Mouse (Mus musculus) thymus, postnatal 14 days (tissue): ENCODE data around the gene Epha3.

Source experiments
- DNase-seq: peaks from one replicate; pipeline ENCODE4 v3.0.0; 2021

Gene Epha3

DNA sequence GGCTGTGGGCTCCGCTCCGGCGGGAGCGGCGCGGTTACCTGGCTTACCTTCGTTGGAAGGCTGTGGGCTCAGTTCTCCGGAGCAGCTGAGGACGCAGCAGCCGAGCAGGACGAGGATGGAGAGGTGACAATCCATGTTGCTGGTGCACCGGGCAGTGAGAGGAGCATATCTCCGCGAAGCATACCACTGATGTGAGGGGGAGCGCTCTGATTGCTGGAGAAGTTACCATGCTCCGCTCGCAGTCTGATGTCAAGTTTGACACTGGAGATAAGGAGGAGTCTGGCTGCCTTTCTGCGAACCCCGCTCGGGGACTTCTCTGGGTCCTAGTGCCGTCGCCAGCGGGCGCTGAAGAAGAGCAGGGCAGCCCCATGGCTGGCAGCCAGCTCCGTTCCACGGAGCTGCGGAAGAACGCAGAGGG lies at the start of gene Epha3:
Gene Epha3 (minus strand): TSS at position 263 of the 418 bp plus-strand sequence.
- DNase-seq, result peak; percentile 23

DNA sequence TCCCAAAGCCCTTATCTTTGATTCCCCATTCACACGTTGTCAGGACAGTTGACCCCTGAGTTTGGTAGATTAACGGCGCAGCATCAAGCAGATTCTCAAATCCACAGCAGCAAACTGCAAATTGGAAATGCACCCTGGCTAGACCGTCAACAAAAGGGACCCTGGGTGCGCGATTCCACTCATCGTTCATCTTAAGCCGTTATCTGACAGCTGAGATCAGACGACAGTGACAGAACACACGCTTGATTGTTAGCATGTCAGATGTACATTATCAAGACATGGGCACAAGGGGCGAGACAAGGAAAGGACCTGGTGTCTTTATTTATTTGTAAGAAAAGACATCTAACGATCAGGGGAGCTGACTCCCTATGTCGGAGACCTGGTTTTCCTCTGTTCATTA lies 39.5 kb upstream of the Epha3 start:
- no peak for DNase-seq

DNA sequence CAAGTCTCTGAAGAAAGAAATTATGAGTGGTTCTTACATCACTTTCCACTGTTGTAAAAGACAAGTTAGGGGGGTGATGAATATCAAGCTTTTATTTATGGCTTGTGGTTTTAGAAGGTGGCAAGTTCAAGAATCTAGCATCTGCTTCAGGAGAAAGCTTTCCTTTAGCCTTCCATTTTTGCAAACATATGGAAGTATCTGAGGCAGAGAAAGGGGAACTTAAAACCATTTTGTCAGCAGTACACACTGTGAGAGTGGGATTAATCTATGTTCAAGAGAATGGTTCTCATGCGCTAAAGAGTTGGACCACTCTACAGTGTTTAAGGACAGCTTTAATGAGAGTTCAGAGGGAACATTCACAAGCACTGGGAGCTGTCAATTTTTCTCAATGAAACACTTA lies 17.2 kb upstream of the Epha3 start:
- no peak for DNase-seq

DNA sequence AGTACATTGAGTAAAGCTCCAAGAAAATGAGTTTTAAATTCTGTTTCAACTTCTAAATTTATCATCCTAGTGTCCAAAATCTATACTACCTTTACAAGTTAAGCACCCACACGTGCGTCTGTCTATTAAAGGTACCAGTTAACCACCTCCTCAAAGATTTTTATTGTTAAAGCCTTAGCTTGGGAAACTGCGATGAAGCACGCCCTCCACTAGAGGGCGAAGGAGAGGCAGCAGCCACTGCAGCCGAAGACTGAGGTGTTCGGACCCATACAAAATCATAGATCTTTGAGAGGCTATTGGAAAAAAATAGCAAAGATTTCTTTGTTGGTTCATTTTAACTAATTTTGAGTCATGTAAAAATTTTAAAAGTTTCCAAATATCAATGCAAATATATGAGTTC lies 8.3 kb upstream of the Epha3 start:
- peak; percentile 3 for DNase-seq

DNA sequence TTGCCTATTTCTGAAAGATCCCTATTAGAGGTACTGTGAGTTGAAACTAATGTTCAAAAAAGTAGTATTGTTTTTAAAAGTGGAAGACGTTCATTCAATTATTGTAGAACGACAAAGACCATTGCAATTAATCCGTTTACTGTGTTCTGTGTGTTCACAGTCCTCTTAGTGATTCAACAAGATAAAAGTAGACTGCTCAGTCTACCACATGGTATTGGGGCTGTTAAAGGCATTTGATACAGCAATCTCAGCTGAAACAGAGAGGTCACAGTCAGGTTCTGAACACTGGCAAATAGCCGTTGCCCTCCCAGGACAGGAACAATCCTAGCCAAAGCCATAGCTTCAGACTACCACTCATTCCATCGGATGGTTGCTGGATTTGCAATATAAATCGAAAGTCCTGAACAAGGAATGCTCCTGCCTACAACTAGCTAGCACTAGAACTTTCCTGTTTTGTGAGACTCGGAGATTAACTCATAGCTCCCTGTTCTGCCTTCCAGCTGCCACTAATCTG lies 545 bp upstream of the Epha3 start:
- DNase-seq, result no peak

DNA sequence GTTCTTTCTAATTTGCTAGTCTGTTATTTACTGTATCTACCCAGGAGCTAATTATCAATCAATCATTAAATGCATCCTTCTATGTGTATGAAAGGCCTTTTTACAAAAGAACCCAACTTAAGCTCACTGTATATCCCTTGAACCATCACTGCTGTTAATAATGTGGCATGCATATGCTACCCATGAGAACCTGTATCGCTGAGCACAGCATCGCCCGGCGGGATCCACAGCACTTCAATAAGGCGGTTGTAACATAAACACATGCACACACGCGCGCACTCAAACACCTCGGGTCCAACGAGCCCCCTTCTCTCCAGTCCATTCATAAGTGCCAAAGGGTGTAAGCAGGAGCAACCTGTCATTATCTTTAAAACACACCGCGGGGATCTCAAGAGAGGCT lies 794 bp downstream of the Epha3 start:
- no peak for DNase-seq

DNA sequence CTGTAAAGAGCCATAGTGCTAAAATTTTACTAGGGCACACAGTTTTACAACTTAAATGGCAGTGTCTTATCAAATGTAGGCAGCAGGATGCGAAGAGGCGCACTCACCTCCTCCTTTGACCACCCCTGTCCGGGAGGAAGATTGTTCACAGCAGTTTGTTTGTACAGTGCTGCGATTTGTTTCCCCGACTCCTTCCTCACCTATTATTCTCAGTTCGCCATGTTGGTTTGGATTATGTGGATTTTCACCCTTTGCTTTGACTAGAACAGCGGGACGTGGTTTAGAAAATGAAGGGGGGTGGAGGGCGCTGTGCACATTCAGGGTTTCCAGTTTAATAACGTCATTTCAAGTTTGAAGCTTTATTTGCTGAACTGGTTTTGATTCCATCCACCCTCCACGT lies 6.4 kb downstream of the Epha3 start:
- no peak for DNase-seq

DNA sequence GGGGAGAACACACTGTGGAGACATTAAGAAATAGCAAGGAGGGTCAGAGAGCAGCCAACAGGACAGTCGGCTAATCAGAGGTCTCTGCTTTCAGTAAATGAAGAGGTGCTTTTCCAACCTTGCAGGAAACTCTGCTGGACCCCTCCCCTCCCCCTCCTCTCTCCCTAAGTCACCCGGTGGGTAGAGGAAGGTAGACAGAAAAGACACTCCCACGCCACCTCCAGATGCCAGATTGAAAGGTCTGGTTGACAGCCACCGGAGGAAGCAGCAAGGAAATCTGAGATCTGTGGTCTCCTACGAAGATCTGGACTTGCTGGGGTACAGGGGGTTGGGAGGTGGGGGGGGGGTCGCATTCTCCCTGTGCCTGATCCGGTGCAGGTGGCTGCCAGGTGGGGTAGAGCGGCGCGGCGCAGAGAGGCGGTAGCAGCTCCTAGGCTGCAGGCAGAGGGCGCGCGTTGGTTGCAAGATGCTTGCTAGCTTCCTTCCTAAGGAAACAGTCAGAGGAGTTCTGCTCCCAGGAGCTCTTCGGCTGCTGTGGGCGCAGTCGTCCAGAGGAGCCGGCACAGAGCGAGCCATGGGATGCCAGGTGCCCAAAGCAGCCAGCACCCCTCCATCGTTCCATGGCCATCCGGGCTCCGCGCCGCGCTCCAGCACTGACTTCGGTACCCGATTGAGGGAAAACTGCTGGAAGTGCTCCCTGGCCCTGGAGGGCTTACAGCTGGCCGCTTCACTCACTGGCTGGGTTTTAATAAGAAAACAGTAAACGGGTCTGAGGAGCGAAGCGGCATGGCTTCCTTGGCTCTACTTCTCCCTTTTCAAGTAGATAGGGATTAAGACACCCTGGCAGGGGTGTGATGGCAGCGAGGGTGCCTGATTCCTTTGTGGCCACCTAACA lies 7.1 kb downstream of the Epha3 start:
- peak; percentile 6 for DNase-seq

DNA sequence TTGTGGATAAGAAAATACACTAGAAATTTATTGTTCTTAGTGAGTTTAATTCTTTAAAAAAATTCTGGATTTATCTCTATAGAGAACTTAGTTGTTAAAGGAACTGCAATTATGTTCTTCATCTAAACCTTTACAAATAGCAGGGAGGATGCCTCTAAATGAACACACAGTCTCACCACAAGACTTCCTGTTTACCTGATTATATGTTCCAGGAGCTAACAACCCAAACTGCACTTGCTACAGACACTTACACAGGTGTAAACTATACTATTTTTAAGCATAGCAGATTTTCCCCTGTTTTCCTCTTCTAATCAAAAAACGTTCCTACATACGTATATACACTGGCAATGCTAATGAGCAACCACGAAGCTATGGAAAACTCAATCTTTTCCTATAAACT lies 13.7 kb downstream of the Epha3 start:
- DNase-seq, result no peak

DNA sequence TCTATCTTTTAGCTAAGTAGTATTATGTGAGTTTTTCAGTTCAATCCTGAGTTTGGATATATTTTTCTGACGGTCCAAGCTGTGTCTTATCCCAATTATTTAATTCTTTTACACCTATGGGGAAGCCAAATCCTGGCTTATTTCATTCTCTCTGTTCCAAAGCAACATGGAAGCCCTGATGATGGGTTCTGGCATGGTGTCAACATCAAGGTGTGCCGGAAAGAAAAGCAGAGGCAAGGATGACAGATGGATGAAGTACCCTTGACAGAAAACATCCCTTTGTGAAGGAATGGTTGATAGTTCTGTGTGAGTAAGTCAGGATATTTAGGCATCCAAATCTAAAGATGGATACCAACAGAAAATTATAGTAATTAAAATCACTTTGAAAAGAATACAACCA lies 21.1 kb downstream of the Epha3 start:
- no peak for DNase-seq

DNA sequence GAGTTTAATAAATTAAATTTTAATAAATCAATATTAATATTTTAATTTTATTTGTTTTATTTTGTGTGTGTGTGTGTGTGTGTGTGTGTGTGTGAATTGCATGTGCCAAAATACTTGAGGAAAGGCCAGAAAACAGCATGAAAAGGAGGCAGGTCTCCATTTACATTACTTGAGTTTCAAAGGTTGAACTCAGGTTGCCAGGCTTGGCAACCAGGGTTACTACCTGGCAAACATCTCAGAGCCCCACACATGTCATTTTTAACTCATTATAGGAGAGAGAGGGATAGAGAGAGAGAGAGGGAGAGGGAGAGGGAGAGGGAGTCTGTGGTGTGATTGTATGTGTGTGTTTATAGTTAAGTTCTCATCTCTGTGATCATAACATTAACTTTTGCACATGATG lies 26.5 kb downstream of the Epha3 start:
- no peak for DNase-seq

DNA sequence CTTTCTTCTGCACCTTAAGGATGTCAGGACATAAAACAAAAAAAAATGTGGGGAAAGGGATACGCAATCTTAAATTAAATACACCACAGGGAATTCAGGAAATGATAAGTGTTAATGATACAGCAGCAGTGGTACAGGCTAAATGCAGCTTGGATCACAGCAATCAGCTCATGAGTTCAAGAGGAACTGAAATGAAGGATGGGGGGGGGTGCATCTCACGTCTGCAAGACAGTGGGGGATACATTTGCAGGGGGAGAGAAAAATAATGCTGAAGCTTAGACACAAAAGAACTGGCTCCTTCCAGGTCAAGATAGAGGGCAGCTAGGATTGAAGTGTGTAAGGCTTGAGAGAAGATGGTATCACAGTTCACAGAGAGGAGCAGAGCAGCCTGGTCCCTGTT lies 42.8 kb downstream of the Epha3 start:
- no peak for DNase-seq

DNA sequence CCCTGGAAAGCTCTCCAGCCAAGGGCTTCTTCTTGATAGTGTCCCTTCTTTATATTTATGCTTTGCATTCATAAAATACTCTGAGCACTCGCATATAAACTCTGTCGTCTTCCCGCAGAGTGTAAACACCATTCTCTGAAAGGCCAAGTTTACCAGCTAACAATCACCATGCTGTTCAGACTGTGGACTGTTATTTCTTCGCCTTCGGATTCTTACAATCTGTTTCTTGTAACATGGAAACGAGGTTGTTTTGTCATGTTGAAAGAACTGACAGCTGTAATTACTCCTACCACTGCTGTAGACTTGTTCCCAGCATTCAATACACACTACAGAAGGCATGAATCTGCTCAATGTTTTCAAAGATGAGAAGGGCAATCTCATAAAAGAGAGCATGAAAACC lies 46.4 kb downstream of the Epha3 start:
- DNase-seq, result no peak

DNA sequence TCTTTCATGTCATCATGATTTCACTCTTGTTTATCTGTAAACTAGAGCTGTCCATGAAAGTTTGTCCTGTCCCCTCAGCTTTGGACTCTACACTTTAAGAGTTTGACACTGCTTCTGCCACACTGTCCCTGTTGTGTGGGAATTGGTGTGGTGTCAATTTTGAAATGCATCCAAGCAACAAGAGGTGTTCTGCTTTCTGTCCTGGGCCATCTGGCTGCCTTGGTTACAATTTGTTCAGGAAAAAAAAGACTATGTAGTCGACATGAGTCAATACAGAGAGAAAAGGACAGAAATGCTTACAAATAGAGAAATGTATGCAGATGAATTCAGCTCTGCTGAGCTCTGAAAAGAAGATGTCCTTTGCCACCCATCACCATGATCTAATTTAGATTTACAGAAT lies 47.3 kb downstream of the Epha3 start:
- DNase-seq, result no peak

DNA sequence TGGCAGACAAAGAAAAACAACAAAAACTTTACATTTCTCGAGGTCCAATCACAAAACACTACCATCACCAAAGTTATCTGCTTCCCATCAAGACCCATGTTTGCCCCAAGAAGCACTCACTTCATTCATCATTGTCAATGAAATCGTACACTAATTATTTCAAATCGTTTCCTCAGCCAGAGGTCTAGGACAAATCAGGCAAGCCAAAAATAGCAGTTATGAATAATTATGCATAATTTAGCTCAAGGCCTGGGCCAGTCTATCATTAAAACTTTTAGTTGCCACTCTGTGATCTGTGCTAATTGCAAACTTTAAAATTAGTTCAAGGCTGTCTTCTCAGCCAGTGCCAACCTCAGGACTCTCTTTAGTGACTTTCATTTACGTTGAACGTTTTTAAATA lies 54.1 kb downstream of the Epha3 start:
- no peak for DNase-seq

DNA sequence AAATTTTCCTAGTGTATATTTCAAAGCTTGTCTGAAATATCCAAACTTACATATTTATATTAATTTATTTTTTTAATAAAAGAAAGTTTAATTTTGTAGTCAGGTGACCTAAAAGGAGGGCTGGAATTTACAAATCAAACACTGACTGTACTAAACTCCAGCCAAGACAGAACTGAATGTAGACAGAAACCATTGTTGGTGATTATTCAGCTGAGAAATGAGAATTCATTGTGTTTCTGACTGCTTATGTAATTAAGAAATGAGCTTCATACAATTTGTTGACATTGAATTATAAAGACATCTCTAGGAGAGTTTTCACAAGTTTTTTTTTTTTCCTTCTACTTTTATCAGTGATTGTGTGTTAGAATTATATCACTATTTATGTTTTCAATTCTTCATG lies 55.0 kb downstream of the Epha3 start:
- DNase-seq, result no peak

DNA sequence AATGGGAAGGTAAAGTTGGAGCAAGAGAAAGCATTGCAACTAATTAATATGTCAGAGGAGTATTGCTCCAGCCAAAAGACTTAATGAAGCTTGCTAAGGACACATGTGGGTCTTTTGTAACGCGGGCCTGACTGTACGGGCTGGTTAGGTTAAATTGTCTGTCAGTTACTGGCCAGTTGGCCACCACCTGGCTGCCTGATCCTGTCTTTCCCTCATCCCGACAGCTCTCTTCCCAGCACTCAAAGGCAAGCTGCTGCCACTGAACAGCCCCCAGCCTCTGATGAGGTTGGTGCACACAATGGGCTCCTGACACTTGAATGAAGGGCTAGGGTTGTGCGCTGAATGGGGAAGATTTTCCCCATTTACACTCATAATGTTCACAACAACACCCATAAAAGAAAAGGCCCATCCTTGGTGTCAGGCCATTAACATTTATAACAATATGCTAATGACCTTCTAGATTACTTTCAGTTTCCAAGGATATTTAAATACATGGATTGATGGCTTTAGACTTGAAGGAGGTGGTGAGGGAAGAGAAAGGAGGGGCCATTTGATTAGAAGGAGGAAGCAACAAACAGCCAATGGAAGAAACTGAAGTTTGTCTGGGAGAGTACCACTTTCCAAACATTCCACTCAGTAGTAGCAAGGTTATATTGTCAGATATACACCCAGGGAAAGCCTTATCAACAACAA lies 57.4 kb downstream of the Epha3 start:
- DNase-seq, result no peak

DNA sequence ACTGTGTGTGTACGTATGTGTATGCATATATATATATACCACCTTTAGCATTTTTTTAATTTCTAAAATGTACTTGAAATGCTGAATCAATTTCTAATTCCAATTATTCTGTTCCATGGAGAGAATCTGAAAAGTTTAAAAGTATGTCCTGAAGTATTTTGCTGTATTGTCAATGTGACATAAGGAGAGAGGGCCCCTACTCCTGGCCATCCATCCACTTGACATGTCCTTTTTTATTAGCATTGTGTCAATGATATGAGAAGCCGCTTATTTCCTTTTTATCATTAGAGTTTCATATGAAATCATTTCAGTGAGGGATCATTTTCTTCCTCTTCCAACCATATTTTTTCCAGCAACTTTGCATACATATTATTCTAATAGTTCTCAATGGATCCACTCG lies 58.0 kb downstream of the Epha3 start:
- no peak for DNase-seq

DNA sequence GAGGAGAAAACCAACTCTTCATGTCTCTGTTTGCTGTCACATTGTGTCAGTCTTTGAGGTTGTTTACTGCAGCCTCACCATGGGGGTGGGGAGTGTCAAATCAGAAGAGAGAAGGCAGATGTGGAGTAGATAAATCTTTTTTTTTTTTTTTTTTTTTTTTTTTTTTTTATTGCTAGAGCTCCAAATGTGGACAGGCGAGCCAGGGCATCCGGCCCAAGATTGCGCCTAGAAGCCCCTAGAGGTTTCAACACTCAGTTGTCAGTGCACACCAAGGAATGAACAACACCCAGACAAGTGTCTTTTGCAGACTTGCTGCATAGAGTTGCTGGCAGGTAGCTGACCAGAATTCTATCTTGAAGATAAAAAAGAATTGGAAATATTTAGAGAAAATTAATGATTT lies 62.5 kb downstream of the Epha3 start:
- DNase-seq, result no peak

DNA sequence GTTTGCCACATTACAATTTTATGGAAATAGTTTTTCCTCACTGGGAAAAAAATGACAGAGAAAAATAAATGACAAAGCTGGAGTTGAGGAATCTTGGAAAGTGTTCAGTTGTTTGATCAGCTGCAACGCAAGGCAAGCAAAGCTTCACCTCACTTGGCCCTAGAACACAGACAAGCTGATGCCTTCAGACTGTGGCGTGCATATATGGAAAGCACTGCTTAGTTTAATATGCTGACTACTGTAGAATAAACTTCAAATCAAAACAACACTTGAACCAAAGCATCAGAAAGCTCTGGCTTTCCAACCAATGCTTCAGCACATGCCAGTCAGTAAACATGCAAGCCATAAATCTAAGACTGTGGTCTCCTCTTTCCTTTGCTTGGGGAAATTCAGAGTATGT lies 65.6 kb downstream of the Epha3 start:
- DNase-seq, result no peak

DNA sequence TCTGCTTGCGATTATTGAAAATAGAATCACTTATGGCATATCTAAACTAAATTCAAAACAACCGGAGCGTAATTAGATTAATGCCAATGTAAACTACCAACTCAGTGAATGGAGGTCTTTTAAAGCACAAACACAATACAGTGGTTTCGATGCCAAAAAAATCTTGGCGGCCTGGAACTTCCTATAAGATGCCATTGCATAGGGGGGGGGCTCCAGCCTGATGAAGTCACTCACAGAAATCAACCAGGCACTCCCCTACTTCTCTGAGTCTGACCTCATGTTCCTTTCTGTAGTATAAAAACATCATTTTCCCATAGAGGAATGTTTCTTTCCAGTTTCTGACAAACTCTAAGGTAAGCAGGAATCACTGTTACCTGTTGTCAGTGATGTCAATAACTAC lies 69.7 kb downstream of the Epha3 start:
- DNase-seq, result no peak

DNA sequence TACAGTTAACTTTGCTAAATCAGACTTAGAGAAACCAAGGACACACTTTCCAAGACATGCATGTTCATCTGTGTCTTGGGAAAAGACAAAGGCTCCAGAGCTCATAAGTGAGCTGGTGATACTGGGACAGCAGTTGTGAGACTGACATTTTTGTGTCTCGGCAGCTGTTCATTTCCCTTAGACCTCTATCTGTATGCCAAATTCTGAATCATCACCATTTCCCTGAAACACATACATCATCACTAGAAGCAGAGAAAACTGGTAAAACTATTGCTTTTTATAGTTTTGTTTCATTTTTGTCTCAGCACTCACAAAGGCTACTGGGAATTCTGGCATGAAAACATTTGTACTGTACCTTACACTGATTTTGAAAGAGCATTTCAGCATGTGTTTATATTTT lies 70.2 kb downstream of the Epha3 start:
- no peak for DNase-seq

DNA sequence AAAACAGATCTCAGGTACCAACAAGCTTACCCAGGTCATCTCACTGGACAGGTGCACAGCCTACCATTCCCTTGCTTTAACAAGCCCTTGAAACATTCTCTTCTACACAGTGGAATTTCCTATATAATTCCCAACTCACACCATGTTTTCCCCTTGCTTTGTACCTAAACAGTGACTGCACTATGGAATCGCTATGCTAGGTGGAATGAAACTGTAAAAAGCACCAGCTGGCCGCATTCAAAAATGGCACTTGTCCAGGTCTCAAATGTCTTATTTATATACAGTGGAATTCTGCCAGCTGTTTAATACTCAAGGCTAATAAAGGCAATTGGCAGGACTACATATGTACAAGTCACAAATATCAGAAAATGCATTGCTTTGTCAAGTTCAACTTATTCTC lies 71.9 kb downstream of the Epha3 start:
- DNase-seq, result no peak

DNA sequence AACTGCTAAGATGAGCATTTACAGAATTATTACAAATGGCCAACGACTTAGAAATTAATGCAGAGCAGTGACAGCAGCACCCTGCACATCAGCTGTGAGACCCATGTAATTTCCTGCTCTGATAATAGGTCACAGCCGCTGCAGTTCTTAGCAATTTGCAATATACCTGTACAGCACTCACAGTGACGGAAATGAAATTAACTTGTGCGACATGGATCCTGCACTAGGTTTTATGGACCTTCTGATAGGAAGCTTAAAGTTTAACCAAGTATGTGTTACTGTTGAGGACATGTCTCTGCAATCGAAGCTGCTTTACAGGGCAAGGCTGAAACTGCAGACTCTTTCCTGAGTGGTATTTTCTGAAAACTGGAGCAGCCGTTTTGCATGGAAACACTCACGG lies 80.4 kb downstream of the Epha3 start:
- no peak for DNase-seq
